Mouse (Mus musculus) cerebellum, postnatal 36 days (tissue): ENCODE measurements around the gene Trip13.
A peak's percentile ranks its signal among the peaks of the same experiment; 100 is the strongest.

Experiments
- DNase-seq, 2 experiments: peaks; one replicate each; pipeline ENCODE4 v3.0.0; 2021 to 2022; ENCODE audit warnings: mixed read lengths in 2 of 2

Trip13 gene

DNA sequence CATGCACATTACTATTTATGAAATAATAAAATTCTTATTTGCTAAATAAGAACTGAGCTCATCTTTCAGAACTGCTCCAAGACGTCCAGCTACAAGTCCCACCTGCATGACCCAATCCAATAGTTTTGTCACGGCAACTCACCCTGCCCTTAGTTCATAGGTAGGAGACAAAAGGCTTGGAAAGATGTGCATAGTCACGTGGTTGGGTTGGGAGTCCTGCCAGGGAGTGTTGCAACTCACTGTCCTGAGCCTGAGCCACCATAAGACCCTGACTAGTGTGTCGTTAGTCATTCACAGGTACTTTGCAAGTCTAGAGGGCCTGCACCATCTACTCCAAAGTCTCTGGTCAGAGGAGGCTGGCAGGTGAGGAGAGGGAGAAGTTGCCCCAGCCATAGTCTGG lies 51.5 kb downstream of the Trip13 start:
- DNase-seq = no peak

DNA sequence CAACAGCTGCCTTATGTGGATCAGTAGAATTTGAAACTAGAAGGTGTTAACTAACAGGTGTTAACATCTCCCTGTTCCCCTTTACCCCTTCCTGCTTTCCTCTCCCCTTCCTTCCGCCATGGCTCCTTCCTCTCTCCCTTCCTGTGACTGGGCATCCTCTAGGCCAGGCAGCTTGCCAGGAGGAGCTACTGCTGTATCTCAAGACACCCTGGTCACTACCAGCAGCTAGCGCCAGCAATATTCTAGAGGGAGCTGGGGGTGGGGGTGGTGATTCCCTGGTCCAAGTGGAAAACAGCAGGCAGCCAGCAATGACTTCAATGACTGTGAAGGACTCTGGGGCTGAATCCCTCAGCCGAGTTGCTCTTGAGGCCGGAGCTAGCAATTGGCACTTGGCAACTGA lies 51.9 kb downstream of the Trip13 start:
- DNase-seq = no peak

DNA sequence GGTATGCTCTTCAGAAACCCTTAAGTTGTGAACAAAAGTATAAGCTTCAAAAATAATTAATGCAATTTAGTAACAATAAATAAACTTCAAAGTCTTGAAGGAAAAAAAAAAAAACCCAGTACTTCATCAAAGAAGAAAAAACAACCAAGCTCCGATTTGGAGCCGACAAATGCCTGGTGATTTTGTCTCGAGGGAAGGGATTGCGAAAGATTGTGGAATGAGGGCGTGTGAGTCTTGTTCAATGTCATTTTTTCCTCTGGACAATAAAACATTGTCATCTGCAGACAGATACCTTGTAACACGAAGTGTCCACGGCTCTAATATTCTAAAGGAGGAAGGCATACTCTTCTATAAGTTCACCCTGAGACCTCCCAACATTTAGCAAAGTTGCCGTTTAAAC lies 56.2 kb downstream of the Trip13 start:
- no peak for DNase-seq

DNA sequence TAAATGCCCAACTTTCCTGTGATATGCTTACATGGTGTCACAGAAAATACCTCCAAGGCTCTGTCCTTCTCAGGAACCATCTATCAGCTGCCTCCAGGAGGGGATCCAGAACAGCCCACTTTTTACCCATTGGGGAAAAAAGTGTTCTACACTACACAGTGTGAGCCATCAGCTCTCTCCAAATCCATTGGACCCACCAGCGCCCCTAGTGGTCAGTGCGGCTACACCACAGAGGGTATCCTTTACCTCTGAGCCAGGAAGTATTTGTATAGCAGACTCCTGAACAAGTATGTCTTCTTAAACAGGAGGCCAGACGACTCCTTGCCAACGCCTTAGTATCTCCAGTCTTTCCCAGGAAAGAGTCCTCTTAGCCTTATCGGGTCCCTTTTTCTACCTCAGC lies 57.8 kb downstream of the Trip13 start:
- peak; percentile 18 to 20 for DNase-seq

DNA sequence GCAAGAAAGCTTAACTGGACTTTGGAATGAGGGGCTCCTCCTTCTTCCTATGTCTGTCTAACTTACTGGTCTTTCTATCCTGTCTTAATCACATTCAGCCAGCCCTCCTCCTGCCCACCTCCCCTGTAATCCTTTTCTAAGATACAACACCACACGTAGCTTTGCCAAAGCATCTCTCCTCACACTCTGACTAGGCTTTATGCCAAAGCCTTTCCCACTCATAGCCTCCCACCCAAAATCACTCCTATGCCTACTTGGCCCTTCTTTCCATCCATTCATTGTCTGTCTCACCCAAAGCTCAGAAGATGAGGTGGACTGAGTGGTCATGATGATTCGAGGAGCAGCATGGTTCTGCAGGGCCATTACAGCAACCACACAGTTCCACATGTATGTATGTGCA lies 65.4 kb downstream of the Trip13 start:
- no peak for DNase-seq
